Mouse (Mus musculus) C2C12 (cell line): ENCODE data around the gene Gm49405. TPM values are rescaled to one million over a fixed set of nuclear protein-coding genes. Genes with fewer than 3 reads are reported as not detected.
A peak's percentile ranks its signal among the peaks of the same experiment; 100 is the strongest.

ENCODE experiments used
- H3K27me3 ChIP-seq: one replicate; pipeline ENCODE4 v1.6.1; 2011; ENCODE audit not compliant: control insufficient read depth, insufficient read depth, insufficient read length
- H3K36me3 ChIP-seq: one replicate; pipeline ENCODE4 v1.6.1; 2011; ENCODE audit not compliant: control insufficient read depth, insufficient read depth
- H3K4me3 ChIP-seq: one replicate; pipeline ENCODE4 v1.5.1; 2011; ENCODE audit warnings: mild to moderate bottlenecking, control low read depth; ENCODE audit not compliant: poor library complexity, insufficient read depth, severe bottlenecking
- H3K79me2 ChIP-seq: one replicate; pipeline ENCODE4 v1.6.1; 2011; ENCODE audit not compliant: control insufficient read depth, insufficient read depth
- H3K79me3 ChIP-seq: one replicate; pipeline ENCODE4 v1.6.1; 2011; ENCODE audit warnings: low read depth, control low read depth
- H3ac ChIP-seq: one replicate; pipeline ENCODE3; 2011; ENCODE audit warnings: low read depth; ENCODE audit not compliant: control insufficient read depth, insufficient read length
- CEBPB ChIP-seq: IDR thresholded peaks from one replicate; pipeline ENCODE4 v1.6.1; 2011; ENCODE audit warnings: low read depth, mild to moderate bottlenecking, control low read depth, moderate library complexity
- CTCF ChIP-seq: IDR thresholded peaks from one replicate; pipeline ENCODE4 v1.5.1; 2011; ENCODE audit not compliant: control insufficient read depth, insufficient read depth, insufficient read length
- FOSL1 ChIP-seq: IDR thresholded peaks from one replicate; pipeline ENCODE4 v1.8.0; 2011; ENCODE audit warnings: mild to moderate bottlenecking, low read length; ENCODE audit not compliant: poor library complexity, insufficient read depth, severe bottlenecking
- MAX ChIP-seq: IDR thresholded peaks from one replicate; pipeline ENCODE4 v1.6.1; 2011; ENCODE audit warnings: mild to moderate bottlenecking, control low read depth
- MYOD1 ChIP-seq: IDR thresholded peaks from one replicate; pipeline ENCODE4 v1.6.1; 2011; ENCODE audit warnings: low read depth; ENCODE audit not compliant: control insufficient read depth, insufficient read length
- MYOG ChIP-seq: IDR thresholded peaks from one replicate; pipeline ENCODE4 v1.6.1; 2011; ENCODE audit not compliant: control insufficient read depth, insufficient read length; ENCODE audit errors: extremely low read depth
- USF1 ChIP-seq: IDR thresholded peaks from one replicate; pipeline ENCODE4 v1.6.1; 2011; ENCODE audit warnings: low read depth, mild to moderate bottlenecking, control low read depth, moderate library complexity
- polyA plus RNA-seq: library from polyadenylated mRNA; unstranded; fragments of >200 nt; fragmentation: generic; extraction: Trizol; gene quantifications from one replicate; pipeline ENCODE4 v1.2.1, GENCODE M21; 2012; ENCODE audit warnings: missing spikeins

Gm49405 gene
- polyA plus RNA-seq, 1 experiment = 0.28 TPM

DNA sequence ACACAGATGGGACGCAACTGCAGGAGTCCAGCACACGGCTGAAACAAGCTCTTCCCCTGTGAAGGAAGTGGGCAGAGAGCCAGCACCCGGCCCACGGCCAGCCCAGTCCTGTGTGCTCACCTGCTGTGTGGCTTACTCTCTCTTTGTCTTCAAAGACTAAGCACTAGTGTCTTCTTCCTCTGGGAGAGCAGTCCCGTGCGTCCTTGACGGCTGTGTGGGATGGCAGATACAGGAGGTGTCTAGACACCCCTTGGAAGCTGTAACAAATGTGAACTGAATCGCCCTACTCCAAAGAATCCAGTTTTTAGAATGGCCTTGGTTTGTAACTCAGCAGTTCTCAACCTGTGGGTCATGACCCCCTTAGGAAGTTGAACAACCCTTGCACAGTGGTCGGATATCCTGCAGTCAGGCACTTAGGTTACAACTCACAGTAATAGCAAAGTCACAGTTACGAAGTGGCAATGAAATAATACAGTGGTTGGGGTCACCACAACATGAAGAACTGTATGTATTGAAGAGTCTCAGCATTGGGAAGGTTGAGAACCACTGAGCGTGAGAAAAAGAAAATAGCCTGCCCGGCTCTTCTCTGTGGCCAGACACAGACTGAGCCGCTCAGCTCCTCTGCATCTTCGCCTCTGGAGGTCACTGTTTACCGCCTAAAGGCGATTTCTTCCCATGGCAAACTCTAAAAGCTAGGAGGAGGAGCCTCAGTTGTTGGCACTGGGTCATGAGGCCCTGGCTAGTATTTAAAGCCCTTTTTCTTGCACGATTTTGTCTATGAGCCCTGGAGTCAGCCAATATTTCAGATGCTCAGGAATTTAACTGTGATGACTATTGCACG lies 18.5 kb downstream of the Gm49405 start:
- TF ChIP-seq MYOD1 (no peak), CTCF (peak; percentile 56)
- Histone ChIP-seq H3K4me3 (no peak overlapping the region), H3ac (peak overlapping the region; percentile 39), H3K27me3 (no peaks in the 10 kb centered on the region), H3K79me2 (no peaks in the 10 kb centered on the region), H3K79me3 (no peaks in the 10 kb centered on the region), H3K36me3 (no peaks in the 10 kb centered on the region)

DNA sequence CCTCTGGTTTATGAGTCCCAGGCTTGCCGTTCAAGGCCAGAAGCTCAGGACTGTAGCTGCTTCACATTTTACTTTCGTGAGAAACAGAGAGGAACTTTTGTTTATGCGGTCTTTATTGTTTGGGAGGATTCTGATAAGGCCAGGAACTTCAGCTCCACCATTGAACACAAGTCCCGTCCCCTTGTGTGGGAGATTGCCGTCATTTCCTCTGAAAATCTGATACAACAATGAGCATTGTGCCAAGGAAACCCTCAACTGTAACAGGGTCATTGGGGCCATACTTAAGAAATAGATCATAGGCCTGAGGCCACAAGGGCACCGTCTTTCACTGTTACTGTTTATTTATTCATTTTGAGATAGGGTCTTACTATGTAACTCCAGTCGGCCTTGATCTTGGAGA lies 22.8 kb downstream of the Gm49405 start:
- no peaks in the 10 kb centered on the region for H3K79me3 ChIP-seq
- no peaks in the 10 kb centered on the region for H3K36me3 ChIP-seq
- no peak for TF ChIP-seq USF1
- TF ChIP-seq MYOG = no peak
- no peak for TF ChIP-seq FOSL1
- no peak for TF ChIP-seq CEBPB
- H3K79me2 ChIP-seq = no peaks in the 10 kb centered on the region
- H3K4me3 ChIP-seq = no peak overlapping the region
- H3ac ChIP-seq = no peak overlapping the region
- H3K27me3 ChIP-seq = no peaks in the 10 kb centered on the region

DNA sequence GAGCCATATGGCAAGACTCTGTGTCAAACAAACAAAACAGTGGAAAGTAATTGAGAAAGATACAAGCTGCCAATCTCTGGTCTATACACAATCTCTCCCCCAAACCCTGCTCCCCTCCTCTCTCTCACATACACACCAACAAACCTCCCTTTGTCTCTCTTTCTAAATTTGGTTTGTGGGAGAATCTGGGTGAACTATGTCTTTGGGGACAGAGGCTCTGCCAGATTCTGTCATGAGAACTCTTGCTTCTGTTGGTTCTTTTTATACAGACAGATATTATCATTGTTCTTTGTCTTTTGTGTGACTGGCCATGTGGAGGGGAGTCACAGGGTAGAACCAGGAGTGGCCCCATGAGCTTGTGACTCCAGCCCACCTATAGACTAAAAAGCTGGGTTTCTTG lies 27.1 kb downstream of the Gm49405 start:
- no peak overlapping the region for H3ac ChIP-seq
- H3K79me2 ChIP-seq = no peaks in the 10 kb centered on the region
- no peaks in the 10 kb centered on the region for H3K27me3 ChIP-seq
- TF ChIP-seq CEBPB (no peak), MYOD1 (no peak)
- H3K79me3 ChIP-seq = no peaks in the 10 kb centered on the region
- no peak overlapping the region for H3K4me3 ChIP-seq
- no peaks in the 10 kb centered on the region for H3K36me3 ChIP-seq

DNA sequence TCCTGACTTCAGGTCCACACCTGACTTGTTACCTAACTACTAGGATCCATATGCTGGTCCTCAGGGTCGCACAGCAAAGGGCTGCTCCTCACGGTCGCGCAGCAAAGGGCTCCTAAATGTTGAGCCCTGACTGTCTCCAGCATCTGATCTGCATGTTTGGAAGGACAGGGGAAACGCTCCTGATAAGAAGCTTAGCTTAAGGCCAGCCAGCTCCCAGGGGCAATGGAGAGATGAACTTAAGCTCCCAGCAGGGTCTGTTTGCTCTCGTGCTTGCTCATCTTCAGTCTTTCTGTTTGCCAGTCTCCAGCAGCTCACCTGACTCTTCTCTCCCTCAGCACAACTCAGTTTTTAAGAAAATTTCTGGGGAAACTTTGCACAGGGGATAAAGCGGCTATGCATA lies 32.2 kb downstream of the Gm49405 start:
- H3K79me2 ChIP-seq = peaks cover 18% of the 10 kb centered on the region
- H3K36me3 ChIP-seq = no peaks in the 10 kb centered on the region
- H3K79me3 ChIP-seq = peaks cover 6% of the 10 kb centered on the region
- TF ChIP-seq CTCF (no peak), USF1 (no peak), MAX (no peak), CEBPB (no peak), FOSL1 (no peak), MYOD1 (no peak), MYOG (no peak)
- H3K4me3 ChIP-seq = no peak overlapping the region
- H3ac ChIP-seq = no peak overlapping the region
- no peaks in the 10 kb centered on the region for H3K27me3 ChIP-seq

DNA sequence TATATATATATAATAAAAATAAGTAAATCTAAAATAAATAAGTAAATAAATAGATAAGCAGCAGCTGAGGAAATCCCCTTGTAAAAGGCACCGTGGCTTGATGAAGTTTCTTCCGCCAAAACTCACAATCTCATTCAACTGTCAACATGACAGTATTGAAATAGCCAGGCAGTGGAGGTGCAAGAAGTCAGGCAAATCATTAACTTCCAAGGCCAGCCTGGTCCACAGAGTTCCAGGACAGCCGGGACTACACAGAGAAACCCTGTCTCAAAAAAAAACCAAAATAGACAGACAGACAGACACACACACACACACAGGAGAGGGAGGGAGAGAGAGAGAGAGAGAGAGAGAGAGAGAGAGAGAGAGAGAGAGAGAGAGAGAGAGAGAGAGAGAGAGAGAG lies 32.9 kb downstream of the Gm49405 start:
- Histone ChIP-seq H3K27me3 (no peaks in the 10 kb centered on the region), H3ac (no peak overlapping the region), H3K36me3 (no peaks in the 10 kb centered on the region), H3K79me3 (peaks cover 6% of the 10 kb centered on the region), H3K79me2 (peaks cover 18% of the 10 kb centered on the region), H3K4me3 (no peak overlapping the region)
- no peak for TF ChIP-seq MAX
- TF ChIP-seq MYOD1 = no peak
- TF ChIP-seq CTCF = no peak
- TF ChIP-seq MYOG = no peak
- TF ChIP-seq CEBPB = no peak
- TF ChIP-seq USF1 = no peak
- no peak for TF ChIP-seq FOSL1

GRCm38 (mm10) chr19:4033742-4034141 lies 33.3 kb downstream of the Gm49405 start:
- Histone ChIP-seq H3K79me3 (peaks cover 6% of the 10 kb centered on the region), H3K27me3 (no peaks in the 10 kb centered on the region), H3K79me2 (peaks cover 18% of the 10 kb centered on the region), H3K4me3 (no peak overlapping the region), H3K36me3 (no peaks in the 10 kb centered on the region), H3ac (no peak overlapping the region)
- TF ChIP-seq USF1 = no peak
- TF ChIP-seq MAX = no peak
- TF ChIP-seq MYOD1 = no peak
- no peak for TF ChIP-seq CEBPB
- no peak for TF ChIP-seq CTCF
- no peak for TF ChIP-seq MYOG
- no peak for TF ChIP-seq FOSL1
